Mouse (Mus musculus) brown adipose tissue, adult 24 weeks (tissue): ENCODE data around the gene Angptl2. TPM values are rescaled to one million over a fixed set of nuclear protein-coding genes. Genes with fewer than 3 reads are reported as not detected.

Experiments used
- H3K27ac ChIP-seq: fragments of 200-500 bp; replicated peaks from 2 replicates; pipeline ENCODE4 v1.5.1; 2012; ENCODE audit warnings: low read depth, mild to moderate bottlenecking, low read length
- H3K4me1 ChIP-seq: fragments of 200-500 bp; 2 replicates; pipeline ENCODE4 v1.6.1; 2012; ENCODE audit warnings: low read length, mixed read lengths; ENCODE audit not compliant: control insufficient read depth, insufficient read depth, insufficient read length
- H3K4me3 ChIP-seq: fragments of 200-500 bp; 2 replicates; pipeline ENCODE4 v1.5.1; 2012; ENCODE audit warnings: low read depth, mild to moderate bottlenecking, low read length, moderate library complexity; ENCODE audit not compliant: insufficient read depth
- polyA plus RNA-seq: library from polyadenylated mRNA; stranded (reverse); fragments of >200 nt; gene quantifications from 2 replicates; pipeline ENCODE4 v1.2.4, GENCODE M21; 2012; ENCODE audit not compliant: missing spikeins, insufficient read depth, insufficient read length

The Angptl2 gene
- polyA plus RNA-seq, 1 experiment, result 34.1 TPM

DNA sequence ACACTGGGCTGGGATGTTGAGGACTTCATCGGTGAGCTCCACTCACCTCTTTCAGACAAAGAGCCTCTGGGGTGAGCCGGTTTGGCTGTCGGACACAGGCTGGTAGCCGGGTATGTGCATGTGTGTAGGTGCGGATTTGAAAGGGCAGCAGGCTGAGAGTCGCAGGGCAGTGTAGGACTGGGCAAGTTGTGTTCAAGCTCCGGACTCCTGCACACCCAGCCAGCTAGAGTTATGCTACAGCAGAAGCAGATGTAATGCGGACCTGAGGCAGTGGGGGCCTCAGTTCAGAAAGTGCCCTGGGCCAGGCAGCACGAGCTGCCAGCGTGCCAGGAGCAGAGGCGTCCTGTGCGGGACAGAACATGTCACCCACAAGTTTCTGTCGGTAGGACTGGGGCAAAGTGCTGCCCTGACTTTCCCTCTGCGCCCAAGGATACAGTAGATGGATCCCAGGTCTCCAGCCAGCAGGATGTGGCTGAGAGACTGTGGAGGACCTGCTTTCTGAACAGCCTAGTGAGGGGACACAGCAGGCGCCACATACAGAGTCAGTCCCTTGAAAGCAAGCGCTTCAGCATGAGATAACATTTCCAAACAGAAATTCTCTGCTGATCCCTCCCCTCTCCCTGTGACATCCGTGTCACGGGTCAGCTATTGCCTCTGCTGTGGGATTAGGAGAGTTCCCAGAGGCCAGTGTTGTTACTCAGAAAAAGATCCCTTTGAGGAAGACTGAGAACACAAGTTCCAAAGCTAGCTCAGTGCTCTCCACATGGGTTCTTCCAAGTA is 966 bp downstream of the Angptl2 start:
- H3K4me1 ChIP-seq, result peaks cover 5% of the 10 kb centered on the region; the same call in 1 of the 2 replicates
- peak overlapping the region; percentile 69 for H3K27ac ChIP-seq

DNA sequence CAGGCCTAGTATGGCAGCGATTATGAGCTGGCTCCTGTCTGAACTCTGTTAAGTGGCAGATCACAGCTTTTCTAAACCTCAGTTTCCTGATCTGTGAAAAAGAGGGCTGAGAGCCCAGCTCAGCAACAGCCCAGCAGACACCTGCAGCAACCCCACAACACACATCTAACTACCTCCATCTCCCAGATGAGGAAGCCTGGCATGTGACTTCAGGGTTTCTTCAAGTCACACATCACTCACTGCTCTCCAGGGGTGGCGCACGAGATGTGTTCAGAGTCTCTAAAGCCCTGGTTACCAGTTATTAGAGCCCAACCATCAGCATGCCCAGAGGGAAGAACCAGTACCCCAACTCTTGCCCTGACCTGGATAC is 1.5 kb downstream of the Angptl2 start:
- Histone ChIP-seq H3K4me3 (peak overlapping the region; percentile 69), H3K4me1 (peaks cover 5% of the 10 kb centered on the region; the same call in 1 of the 2 replicates), H3K27ac (peak overlapping the region; percentile 50)

More for the DNA sequence above, 966 bp downstream of the Angptl2 start:
- H3K4me3 ChIP-seq, result peak overlapping the region; percentile 69

DNA sequence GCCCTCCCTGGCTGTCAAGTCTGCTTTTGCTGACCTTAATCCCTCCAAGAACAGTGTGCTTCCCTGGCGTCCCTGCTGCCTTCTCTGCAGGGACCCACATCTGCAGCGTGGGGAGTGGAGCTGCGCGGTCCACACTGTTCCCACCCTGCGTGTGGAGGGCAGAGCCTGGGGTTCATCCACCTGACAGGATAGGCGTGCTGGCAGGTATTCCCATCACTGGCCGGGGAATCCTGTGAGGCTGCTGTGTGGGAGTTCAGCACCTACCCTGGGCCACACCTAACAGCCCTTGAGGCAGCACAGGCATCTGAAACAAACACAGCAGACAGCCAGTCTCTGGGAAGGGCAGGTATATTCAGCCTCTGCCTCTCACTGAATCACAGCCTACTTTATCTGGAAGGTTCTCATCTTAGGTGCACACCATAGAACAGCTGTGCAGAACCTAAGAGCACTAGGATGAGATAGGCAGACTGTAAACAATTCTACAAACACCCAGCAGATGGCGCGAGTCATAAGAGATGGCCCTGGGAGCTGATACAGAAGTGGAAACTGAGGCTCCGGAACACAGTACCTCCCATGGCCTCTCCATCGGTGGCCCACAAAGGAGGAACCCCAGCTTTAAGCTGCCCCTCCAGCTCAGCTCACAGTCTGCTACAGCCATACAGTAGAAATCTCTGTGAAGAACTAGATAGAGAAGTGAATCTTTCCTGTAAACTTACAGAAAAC is 3.2 kb downstream of the Angptl2 start:
- peak overlapping the region; percentile 39 for H3K4me3 ChIP-seq
- H3K4me1 ChIP-seq, result peaks cover 5% of the 10 kb centered on the region; the same call in 1 of the 2 replicates
- 0 out of 2 replicates have a peak overlapping the region, but pooled peaks have one; percentile 4 for H3K27ac ChIP-seq

DNA sequence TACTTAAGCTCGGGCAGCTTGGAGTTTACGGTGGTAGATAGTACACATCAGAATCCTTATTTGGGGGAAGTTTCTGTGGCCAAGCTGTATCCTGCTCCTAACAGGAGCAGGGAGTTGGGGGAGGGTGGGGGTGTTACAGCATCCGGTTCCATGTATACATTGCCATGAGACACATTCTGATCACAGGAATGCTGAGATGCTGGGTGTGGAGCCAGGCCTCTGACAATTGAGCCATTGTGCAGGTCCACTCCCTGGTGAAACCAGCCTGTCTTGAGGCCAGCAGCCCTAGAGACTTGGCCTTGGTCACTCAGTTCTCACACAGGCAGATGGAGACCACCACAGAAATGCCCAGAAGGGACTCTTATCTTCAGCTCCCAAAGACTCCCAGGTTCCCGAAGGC is 3.8 kb downstream of the Angptl2 start:
- no peak overlapping the region for H3K27ac ChIP-seq
- no peak overlapping the region for H3K4me3 ChIP-seq
- H3K4me1 ChIP-seq, result peaks cover 5% of the 10 kb centered on the region; the same call in 1 of the 2 replicates

DNA sequence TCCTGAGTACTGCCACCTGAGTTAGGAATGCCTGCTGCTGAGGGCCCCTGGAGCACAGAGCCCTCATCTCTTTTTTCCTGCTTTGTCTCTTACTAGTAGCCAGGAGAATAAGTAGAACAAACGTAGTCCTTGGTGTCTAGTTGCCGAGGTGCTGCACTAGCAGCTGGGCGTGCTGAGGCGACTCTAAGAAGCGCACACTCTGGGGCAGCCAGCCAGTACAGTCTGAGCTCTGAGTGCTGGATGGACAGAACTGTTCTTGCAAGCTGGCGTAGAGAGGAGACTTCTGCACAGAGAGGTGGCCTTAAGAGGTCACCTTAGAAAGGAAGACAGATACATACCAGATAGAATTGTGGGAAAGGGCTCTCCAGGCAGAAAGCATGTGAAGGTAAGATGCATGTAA is 4.4 kb downstream of the Angptl2 start:
- peaks cover 5% of the 10 kb centered on the region; the same call in 1 of the 2 replicates for H3K4me1 ChIP-seq
- H3K4me3 ChIP-seq, result no peak overlapping the region
- no peak overlapping the region for H3K27ac ChIP-seq

DNA sequence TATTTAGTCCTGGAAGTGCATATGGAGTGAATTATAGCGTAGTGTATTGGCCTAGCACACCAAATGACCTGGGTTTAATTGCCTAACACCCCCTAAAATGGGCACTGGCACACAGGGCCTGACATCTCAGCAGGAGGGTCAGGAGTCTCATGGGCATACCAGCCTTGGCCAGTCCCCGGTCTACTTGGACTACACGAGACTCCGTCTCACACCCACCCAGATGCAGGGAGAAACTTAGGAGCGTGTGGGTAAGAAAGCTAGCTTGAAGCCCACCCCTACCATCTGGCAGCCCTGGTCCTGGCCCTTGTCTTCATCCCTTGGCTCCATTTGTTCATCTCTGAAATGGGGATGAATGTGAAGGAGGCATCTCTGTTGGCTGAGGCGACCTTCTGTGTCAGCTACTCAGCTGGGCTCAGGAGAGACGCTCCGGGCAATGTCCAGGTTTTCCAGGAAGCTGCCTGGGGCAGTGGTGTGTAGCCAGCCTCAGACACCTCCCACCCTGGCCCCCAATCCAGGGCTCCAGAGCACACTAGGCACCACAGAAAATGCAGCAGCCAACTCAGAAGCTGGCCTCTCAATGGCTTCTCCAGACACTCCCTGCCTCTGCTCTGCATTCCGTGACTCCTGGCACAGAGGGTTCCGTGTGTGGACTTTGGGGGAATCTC is 4.9 kb downstream of the Angptl2 start:
- no peak overlapping the region for H3K4me3 ChIP-seq
- no peak overlapping the region for H3K27ac ChIP-seq
- peaks cover 5% of the 10 kb centered on the region; the same call in 1 of the 2 replicates for H3K4me1 ChIP-seq

DNA sequence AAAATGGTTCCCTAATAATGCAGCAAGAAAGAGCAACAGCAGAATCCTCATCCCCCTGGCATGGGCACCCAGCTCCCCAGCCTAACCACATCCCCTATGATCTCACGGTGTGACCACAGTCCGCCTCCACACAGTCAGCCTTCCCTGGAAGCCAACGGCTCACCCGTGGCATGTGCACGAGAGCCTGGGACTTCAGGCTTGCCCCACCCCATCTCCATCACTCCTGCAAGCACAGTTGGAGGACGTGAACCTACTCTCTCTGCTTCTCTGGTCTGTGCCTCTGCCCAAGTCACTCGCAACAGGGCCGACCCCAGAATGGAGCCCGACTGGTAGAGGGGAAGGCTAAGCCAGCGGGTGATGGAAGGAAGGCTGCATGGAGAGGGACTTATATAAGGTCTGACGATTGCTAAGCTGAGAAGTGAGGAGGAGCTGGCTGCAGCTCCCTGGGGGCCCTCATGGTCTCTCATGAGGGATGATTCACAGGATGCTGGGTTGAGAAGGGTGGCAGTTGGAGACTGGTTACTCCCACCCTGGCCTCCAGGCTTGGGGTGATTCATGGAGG is 5.6 kb downstream of the Angptl2 start:
- peak overlapping the region; percentile 20; the same call in 1 of the 2 replicates for H3K27ac ChIP-seq
- no peak overlapping the region for H3K4me3 ChIP-seq
- peaks cover 5% of the 10 kb centered on the region; the same call in 1 of the 2 replicates for H3K4me1 ChIP-seq

DNA sequence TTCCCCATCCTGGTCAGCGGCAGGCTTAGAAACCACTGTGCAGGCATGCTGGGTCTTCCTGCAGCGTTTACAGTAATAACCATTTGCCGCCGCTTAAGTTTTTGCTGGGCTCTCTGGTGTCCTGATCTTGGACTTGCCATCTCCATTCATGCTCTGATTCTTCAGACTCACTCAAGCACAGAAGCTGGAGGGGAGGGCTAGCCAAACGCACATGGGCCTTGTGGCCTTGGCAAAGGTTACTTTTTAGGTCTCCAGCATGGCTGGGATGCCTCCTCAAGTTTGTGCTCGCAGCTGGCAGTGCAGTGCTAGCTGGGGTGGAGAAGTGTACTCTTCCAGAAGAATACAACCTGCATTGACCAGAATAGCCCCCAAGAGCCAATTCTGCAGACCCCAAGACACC is 6.6 kb downstream of the Angptl2 start:
- Histone ChIP-seq H3K27ac (no peak overlapping the region), H3K4me3 (no peak overlapping the region), H3K4me1 (peaks cover 5% of the 10 kb centered on the region; the same call in 1 of the 2 replicates)

DNA sequence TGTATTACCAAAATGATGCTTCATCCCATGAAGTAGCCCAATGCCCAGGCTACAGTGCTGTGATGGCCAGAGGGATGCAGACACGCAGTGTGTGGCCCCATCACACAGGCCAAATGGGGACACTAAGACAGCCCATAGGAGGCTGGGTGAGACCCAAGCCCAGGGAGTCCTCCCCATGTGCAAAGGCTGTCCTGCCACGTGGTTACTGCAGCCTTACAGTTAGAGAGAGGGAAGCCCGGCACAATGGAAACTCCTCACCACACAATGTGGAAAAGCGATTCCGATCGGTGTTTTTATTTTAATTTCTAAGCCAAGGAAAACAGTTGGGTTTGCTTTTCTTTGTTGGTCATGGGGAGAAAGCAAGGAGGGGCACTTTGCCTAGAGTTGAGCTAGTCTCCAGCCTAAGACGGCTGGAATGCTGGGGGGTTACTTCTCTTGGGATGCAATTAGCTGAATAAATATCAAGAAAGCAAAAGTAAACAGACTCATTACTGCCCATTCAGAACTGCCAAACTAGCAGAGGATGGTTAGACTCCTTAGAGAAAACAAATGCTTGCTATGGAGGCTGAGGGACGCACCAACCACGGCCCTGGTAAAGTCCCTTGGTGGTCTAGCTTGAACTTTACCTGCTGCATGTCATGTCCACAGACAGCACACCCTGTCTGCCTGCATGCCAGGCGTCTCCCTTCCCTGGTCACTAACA is 7.9 kb downstream of the Angptl2 start:
- Histone ChIP-seq H3K4me3 (no peak overlapping the region), H3K4me1 (peaks cover 5% of the 10 kb centered on the region; the same call in 1 of the 2 replicates), H3K27ac (no peak overlapping the region)

DNA sequence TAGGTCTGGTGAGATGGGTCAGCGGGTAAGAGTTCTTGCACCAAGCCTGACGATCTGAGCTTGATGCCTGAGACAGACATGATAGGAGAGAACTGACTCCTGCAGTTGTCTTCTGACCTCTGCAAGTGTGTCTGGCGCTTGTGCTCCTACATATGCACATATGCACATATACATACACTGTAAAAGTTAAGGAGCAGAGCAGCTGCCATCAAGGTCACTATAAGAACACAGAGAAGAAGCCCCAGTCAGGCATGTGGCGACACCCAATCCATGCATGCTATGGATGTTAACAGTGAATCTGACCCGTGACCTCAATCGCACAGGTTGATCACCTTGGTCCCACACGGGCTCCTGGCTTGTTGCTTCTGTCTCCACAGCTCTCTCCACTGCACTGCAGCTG is 10.1 kb downstream of the Angptl2 start:
- Histone ChIP-seq H3K4me3 (no peak overlapping the region), H3K4me1 (peaks cover 4% of the 10 kb centered on the region; the same call in 1 of the 2 replicates), H3K27ac (no peak overlapping the region)

DNA sequence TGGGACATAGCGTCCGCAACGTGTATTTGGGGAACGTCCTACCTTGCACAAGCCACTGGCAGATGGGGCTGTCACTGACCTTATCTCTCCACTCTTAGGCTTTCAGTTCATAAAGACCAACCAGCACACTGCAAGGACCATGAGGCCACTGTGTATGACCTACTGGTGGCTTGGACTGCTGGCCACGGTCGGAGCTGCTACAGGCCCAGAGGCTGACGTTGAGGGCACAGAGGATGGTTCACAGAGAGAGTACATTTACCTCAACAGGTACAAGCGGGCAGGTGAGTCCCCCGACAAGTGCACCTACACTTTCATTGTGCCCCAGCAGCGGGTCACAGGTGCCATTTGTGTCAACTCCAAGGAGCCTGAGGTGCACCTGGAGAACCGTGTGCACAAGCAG is 12.2 kb downstream of the Angptl2 start:
- Histone ChIP-seq H3K4me1 (peaks cover 5% of the 10 kb centered on the region; the same call in 1 of the 2 replicates), H3K27ac (peak overlapping the region; percentile 16; the same call in 1 of the 2 replicates), H3K4me3 (no peak overlapping the region)

DNA sequence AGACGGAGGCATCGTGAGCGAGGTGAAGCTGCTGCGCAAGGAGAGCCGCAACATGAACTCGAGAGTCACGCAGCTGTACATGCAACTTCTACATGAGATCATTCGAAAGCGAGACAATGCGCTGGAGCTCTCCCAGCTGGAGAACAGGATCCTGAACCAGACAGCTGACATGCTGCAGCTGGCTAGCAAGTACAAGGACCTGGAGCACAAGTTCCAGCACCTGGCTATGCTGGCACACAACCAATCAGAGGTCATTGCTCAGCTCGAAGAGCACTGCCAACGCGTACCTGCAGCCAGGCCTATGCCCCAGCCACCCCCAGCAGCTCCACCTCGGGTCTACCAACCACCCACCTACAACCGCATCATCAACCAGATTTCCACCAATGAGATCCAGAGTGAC is 12.7 kb downstream of the Angptl2 start:
- H3K4me3 ChIP-seq, result no peak overlapping the region
- peaks cover 5% of the 10 kb centered on the region; the same call in 1 of the 2 replicates for H3K4me1 ChIP-seq
- H3K27ac ChIP-seq, result no peak overlapping the region

DNA sequence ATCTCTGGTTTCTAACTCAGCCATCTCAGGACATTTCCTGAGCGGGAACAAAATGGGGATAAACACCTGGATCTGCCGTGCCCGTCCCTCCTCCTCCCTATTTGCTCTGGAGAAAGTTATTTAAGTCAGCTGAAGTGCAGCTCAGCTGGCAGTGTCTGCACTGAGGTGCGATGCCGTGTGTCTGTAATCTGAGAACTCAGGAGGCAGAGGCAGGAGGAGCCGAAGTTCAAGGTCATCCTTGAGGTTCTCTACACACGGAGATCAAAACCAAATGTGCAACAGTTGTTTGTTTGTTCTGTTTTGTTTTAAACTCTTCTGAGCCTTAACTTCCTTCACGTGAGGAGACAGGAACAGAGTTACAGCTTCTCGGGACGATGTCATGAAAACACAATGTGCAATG is 14.8 kb downstream of the Angptl2 start:
- no peak overlapping the region for H3K4me3 ChIP-seq
- H3K4me1 ChIP-seq, result peaks cover 5% of the 10 kb centered on the region; the same call in 1 of the 2 replicates
- H3K27ac ChIP-seq, result no peak overlapping the region

DNA sequence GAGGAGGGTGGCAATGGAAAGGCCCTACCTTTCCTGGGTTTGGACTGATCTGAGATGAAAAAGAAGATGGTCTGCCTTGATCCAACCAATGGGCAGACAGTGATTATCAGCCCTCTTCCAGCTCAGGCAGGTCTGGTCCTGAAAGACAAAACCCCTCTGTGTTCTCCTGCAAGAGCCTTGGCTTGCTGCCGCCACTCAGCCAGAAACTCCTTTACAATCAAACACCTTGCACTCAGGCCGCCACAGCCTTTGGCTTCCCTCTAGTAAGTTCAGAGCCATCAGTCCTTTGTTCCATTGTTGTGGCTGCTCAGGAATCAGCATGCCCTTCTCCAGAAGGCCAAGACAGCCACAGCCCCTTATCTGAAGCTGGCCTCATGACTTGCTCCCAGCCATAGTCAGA is 15.9 kb downstream of the Angptl2 start:
- Histone ChIP-seq H3K4me3 (no peak overlapping the region), H3K27ac (no peak overlapping the region), H3K4me1 (peaks cover 5% of the 10 kb centered on the region; the same call in 1 of the 2 replicates)
